ENCODE assay signal across 8 mouse cellular contexts in the genomic region with DNA sequence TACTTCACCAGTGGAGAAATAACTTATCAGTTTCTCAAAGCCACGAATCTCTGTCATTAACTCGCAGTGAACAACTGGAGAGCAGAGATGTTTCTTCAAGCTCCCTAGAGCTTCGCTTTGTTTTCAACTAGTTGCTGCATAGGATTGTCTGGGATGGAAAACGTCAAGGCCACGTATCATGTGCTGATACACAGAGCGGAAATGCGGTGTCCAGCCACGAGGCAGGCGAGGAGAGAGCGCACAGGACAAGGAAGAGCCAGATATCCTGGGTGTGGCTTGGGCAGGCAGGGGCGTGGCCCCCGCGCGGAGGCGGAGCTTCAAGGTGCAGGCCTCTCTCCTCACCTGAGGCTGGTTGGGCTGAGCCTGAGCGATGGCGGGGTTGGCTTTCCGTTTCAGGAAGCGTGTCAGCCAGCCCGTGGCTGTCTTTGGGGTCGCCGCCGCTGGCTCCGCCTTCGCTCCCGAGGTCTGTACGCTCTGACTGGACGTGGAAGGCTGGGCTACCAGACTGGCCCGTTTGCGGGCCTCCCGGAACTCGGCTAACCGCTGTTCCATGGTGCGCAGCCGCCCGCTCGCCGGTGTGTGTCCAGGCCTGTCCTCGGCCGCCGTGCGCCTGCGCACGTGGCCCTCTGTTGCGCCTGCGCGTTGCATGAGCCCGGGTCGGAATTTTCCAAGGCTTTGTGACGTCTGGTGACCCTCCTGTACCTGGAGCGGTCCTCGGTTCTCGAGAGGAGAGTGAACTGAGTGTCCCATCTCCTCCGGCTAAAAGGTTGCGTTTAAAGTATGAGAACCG. TPM values are rescaled to one million over a fixed set of nuclear protein-coding genes. Genes with fewer than 3 reads are reported as not detected.
DNase-seq lines count a peak whose midpoint lies in the region; ATAC-seq and TF ChIP-seq lines count a peak whose summit lies in the region.

No protein-coding gene starts in this region.

- no peaks in the 10 kb centered on the region for H3K27me3 ChIP-seq in embryonic facial prominence, embryonic 14.5 days (replicated peaks; ENCODE audit: control insufficient read depth, insufficient read depth, low read length)
- no peaks in the 10 kb centered on the region for H3K27me3 ChIP-seq in heart, adult 2 months (ENCODE audit: control insufficient read depth, insufficient read depth, low read length)
- H3K27me3 ChIP-seq in limb, embryonic 13.5 days = no peaks in the 10 kb centered on the region
- H3K27me3 ChIP-seq in midbrain, embryonic 16.5 days (ENCODE audit: control insufficient read depth, insufficient read depth, low read depth, low read length) = no peaks in the 10 kb centered on the region

- peak overlapping the region; percentile 61 for H3K4me3 ChIP-seq in embryonic facial prominence, embryonic 14.5 days (ENCODE audit: low read depth, low read length)
- H3K4me3 ChIP-seq in heart, adult 2 months = peak overlapping the region; percentile 67
- H3K4me3 ChIP-seq in limb, embryonic 13.5 days = peak overlapping the region; percentile 54
- H3K4me3 ChIP-seq in midbrain, embryonic 16.5 days (ENCODE audit: low read depth, low read length) = peak overlapping the region; percentile 61

- peak; percentile 83 for TF ChIP-seq POLR2A in heart, adult 2 months (IDR thresholded peaks at IDR 0.05; ENCODE audit: insufficient read depth, low read depth, low read length)

- H3K27ac ChIP-seq in embryonic facial prominence, embryonic 14.5 days (replicated peaks; ENCODE audit: low read depth, low read length) = peak overlapping the region; percentile 96
- peak overlapping the region; percentile 98 for H3K27ac ChIP-seq in heart, adult 2 months
- peak overlapping the region; percentile 92 for H3K27ac ChIP-seq in limb, embryonic 13.5 days
- peak overlapping the region; percentile 98 for H3K27ac ChIP-seq in midbrain, embryonic 16.5 days (ENCODE audit: low read length)

- H3K36me3 ChIP-seq in embryonic facial prominence, embryonic 14.5 days (ENCODE audit: control insufficient read depth, insufficient read depth, low read length) = 0 out of 2 replicates have a peak, but pooled peaks cover 4% of the 10 kb centered on the region
- 0 out of 2 replicates have a peak, but pooled peaks cover 2% of the 10 kb centered on the region for H3K36me3 ChIP-seq in heart, adult 2 months (ENCODE audit: control insufficient read depth, insufficient read depth, low read length)
- no peaks in the 10 kb centered on the region; the same call in 1 of the 2 replicates for H3K36me3 ChIP-seq in limb, embryonic 13.5 days
- H3K36me3 ChIP-seq in midbrain, embryonic 16.5 days (ENCODE audit: control insufficient read depth, insufficient read depth, low read length) = no peaks in the 10 kb centered on the region

- H3K9ac ChIP-seq in embryonic facial prominence, embryonic 14.5 days (ENCODE audit: low read depth, low read length) = peak overlapping the region; percentile 75
- peak overlapping the region; percentile 80 for H3K9ac ChIP-seq in heart, adult 2 months (ENCODE audit: low read depth, low read length)
- peak overlapping the region; percentile 78 for H3K9ac ChIP-seq in limb, embryonic 13.5 days
- peak overlapping the region; percentile 89 for H3K9ac ChIP-seq in midbrain, embryonic 16.5 days (ENCODE audit: low read depth, low read length)

- peak; percentile 98 for ATAC-seq in embryonic facial prominence, embryonic 14.5 days (ENCODE audit: low read depth)
- peak; percentile 98 for ATAC-seq in limb, embryonic 13.5 days (ENCODE audit: low FRiP score, low read depth)
- ATAC-seq in midbrain, embryonic 16.5 days = peak; percentile 98

- no peaks in the 10 kb centered on the region for H3K79me2 ChIP-seq in heart, adult 2 months (replicated peaks; ENCODE audit: control insufficient read depth, insufficient read depth, low read length)

- TF ChIP-seq CTCF in heart, adult 2 months (IDR thresholded peaks at IDR 0.05) = no peak

- intact Hi-C loops in heart, adult 2 months (cut with DNase I) = loop anchor here (5.0 kb wide), 1 partner anchor 330 kb away; the partner anchor contains the start of gene Nid2

- no peaks in the 10 kb centered on the region for H3K9me3 ChIP-seq in embryonic facial prominence, embryonic 14.5 days (ENCODE audit: control insufficient read depth, low read length)
- no peaks in the 10 kb centered on the region for H3K9me3 ChIP-seq in limb, embryonic 13.5 days
- no peaks in the 10 kb centered on the region for H3K9me3 ChIP-seq in midbrain, embryonic 16.5 days (replicated peaks; ENCODE audit: control insufficient read depth, low read length, poor library complexity, severe bottlenecking)

- DNase-seq in 3T3-L1 (ENCODE audit: low read depth, low spot score) = peak; percentile 89
- DNase-seq in adrenal gland, postnatal 4 days (ENCODE audit: low spot score in 2 of 2) = peak; percentile 73 to 83
- DNase-seq in embryonic facial prominence, embryonic 14.5 days (ENCODE audit: low spot score) = peak; percentile 96
- DNase-seq in heart, adult 2 months = peak; percentile 93 to 95
- DNase-seq in kidney, adult 8-10 months = peak; percentile 94 to 95
- DNase-seq in spleen, postnatal 10 days (ENCODE audit: low spot score in 2 of 2) = peak; percentile 77 to 89

- peak; percentile 57; the same call in 1 of the 2 replicates for TF ChIP-seq EP300 in heart, adult 2 months (IDR thresholded peaks at IDR 0.05; ENCODE audit: insufficient read depth, low read depth, low read length)

- WGBS in embryonic facial prominence, embryonic 14.5 days = 3% methylated on average over 45 of the region's 56 CpGs
- WGBS in heart, adult 2 months = under 1% methylated on average over 56 of the region's 56 CpGs
- WGBS in limb, embryonic 13.5 days = 2% methylated on average over 53 of the region's 56 CpGs
- WGBS in midbrain, embryonic 16.5 days = 2% methylated on average over 55 of the region's 56 CpGs

- H3K4me2 ChIP-seq in embryonic facial prominence, embryonic 14.5 days (ENCODE audit: low read depth, low read length) = peak overlapping the region; percentile 73
- H3K4me2 ChIP-seq in limb, embryonic 13.5 days (replicated peaks) = peak overlapping the region; percentile 77
- H3K4me2 ChIP-seq in midbrain, embryonic 16.5 days (ENCODE audit: low read length) = peak overlapping the region; percentile 87

- peaks cover 15% of the 10 kb centered on the region for H3K4me1 ChIP-seq in embryonic facial prominence, embryonic 14.5 days (ENCODE audit: control insufficient read depth, insufficient read depth, low read length)
- peaks cover 5% of the 10 kb centered on the region for H3K4me1 ChIP-seq in heart, adult 2 months (ENCODE audit: control insufficient read depth, insufficient read depth, low read length)
- peaks cover 16% of the 10 kb centered on the region for H3K4me1 ChIP-seq in limb, embryonic 13.5 days
- H3K4me1 ChIP-seq in midbrain, embryonic 16.5 days (ENCODE audit: control insufficient read depth, insufficient read depth, low read length) = peaks cover 13% of the 10 kb centered on the region

RNA-seq across cellular contexts. Expression of gene Saysd1, which starts 55.6 kb away (rescaled TPM):
- total RNA-seq in adrenal gland, postnatal 4 days (2021) = 1 to 10 TPM; 6.9 to 7.4 TPM
- polyA plus RNA-seq in embryonic facial prominence, embryonic 14.5 days (2014; fragmentation: Nextera tagmentation; extraction: Ambion mirVana) = 14.2 and 14.6 TPM in 2 replicates
- 1 to 10 TPM; 2.6 to 2.8 TPM for total RNA-seq in heart, adult 2 months (2021)
- polyA plus RNA-seq in heart, adult 2 months (2012; rRNA removed) = 4.7 and 5.0 TPM in 2 replicates
- polyA plus RNA-seq in limb, embryonic 13.5 days (2015; fragmentation: Nextera tagmentation; extraction: Ambion mirVana) = 11.7 and 13.2 TPM in 2 replicates
- polyA plus RNA-seq in midbrain, embryonic 16.5 days (2015; fragmentation: Nextera tagmentation; extraction: Ambion mirVana) = 11.6 and 12.6 TPM in 2 replicates

Comparison
In these comparisons a context has a peak if more than half of its experiments do, and no peak if none do; other contexts are left out.
1. Peak in every context shown above with its lines: DNase-seq, ATAC-seq, H3K4me3 ChIP-seq and H3K27ac ChIP-seq.